Mouse (Mus musculus) splenic B cell, adult 2 months (primary cell): ENCODE data around the gene Lrrc74a.

Experiments used
- DNase-seq: peaks from one replicate; pipeline ENCODE4 v3.0.0-alpha.2; 2011; ENCODE audit warnings: low read depth, low spot score
- H3K27me3 ChIP-seq: 2 replicates; pipeline ENCODE4 v1.6.1; 2012; ENCODE audit warnings: mild to moderate bottlenecking, low read length, moderate library complexity, mixed read lengths; ENCODE audit not compliant: control insufficient read depth, poor library complexity, insufficient read depth, severe bottlenecking
- H3K36me3 ChIP-seq: 2 replicates; pipeline ENCODE4 v1.6.1; 2012; ENCODE audit warnings: mild to moderate bottlenecking, low read length, moderate library complexity, mixed read lengths; ENCODE audit not compliant: control insufficient read depth, poor library complexity, insufficient read depth, severe bottlenecking

The Lrrc74a gene

GRCm38 (mm10) chr12:86801148-86802004, 67.2 kb downstream of the Lrrc74a start:
- DNase-seq, result no peak
- no peaks in the 10 kb centered on the region for H3K36me3 ChIP-seq
- H3K27me3 ChIP-seq, result no peaks in the 10 kb centered on the region

GRCm38 (mm10) chr12:86802005-86802671, 68.0 kb downstream of the Lrrc74a start:
- H3K36me3 ChIP-seq, result no peaks in the 10 kb centered on the region
- no peak for DNase-seq
- no peaks in the 10 kb centered on the region for H3K27me3 ChIP-seq

DNA sequence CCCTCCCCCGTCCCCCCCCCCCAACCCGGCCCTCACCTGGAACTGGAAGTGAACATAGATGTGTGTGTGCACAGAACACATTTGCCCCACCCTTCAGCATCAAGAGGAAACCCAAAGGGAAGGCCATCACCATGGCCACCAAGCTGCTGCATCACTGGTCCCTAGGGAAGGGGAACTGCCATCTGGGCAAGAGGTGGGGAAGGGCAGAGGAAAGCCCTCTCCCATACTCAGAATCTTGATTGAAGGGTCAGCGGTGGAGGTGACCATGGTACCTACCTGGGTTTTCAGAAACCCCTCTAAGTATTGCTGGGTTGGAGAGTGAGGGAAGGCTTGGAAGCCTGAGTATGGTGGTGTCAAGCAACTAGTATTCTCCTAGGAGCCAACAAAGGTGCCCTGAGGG, 68.7 kb downstream of the Lrrc74a start:
- Histone ChIP-seq H3K36me3 (no peaks in the 10 kb centered on the region), H3K27me3 (no peaks in the 10 kb centered on the region)
- no peak for DNase-seq

DNA sequence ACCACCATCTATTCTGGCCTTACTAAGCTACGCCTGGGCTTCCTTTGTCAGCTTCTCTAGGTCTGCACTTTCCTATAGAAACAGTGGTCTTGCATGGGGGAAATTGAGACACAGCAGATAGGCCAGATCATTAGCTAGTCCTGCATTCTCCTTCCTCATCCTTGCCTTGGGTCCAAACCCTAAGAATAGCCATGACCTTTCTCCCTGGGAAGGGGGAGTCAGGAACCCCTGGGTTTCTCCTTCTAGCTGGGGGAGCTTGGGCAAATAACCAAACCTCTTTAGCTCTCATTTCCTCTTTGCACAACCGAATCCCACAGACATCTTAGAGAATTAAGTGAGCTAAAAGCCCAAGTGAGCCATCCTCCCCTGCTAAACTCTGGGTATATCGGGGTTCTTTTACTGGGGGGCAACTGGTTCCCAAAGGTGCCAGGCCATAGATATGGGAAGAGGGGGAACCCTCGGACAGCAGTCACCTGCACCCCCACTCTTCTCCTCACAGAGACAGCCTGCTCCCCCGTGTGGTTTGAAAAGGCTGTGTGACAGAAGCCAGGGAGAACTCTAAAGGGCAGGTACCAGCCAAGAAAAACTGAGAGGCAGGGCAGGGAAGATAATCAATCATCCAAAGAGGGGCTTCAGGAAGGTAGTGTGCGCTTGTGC, 69.6 kb downstream of the Lrrc74a start:
- H3K27me3 ChIP-seq, result no peaks in the 10 kb centered on the region
- peak; percentile 44 for DNase-seq
- no peaks in the 10 kb centered on the region for H3K36me3 ChIP-seq

DNA sequence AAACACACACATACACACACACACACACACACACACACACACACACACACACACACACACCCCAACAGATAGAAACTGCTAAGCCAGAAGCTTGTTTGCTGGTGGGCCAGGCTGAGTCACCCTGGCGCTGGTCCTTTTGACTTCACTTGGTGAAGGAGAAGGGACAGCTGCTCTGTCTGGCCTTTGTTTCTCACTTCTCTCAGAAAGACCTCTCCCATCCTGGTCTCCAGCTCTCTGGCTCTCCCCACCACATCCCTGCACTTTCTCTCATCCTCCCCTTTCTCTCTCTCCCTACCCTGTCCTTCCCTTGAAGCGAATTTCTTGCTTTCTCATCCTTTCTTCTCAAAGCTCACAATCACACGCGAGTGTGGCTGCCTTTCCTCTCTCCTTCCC, 70.1 kb downstream of the Lrrc74a start:
- no peaks in the 10 kb centered on the region for H3K36me3 ChIP-seq
- no peaks in the 10 kb centered on the region for H3K27me3 ChIP-seq
- DNase-seq, result no peak

DNA sequence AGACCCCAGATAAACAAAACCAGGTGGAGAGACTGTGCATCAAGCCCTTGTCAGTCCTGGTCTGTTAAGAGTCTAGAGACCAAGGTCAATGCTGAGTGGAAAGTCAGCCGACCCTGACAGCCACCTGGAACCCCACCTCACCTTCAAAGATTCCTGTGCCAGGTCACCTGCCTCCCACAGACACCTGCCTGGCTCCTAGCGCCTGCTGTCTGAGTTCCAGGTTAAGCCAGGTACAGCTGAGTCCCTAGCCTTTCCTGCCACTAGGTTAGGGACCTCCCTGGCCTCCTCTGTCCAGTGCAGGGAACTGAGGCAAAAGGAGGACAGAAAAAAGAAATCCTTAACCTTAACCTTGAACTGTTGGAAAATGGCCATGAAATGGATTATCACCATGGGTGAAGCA, 70.7 kb downstream of the Lrrc74a start:
- no peaks in the 10 kb centered on the region for H3K36me3 ChIP-seq
- no peak for DNase-seq
- no peaks in the 10 kb centered on the region for H3K27me3 ChIP-seq

GRCm38 (mm10) chr12:86805315-86805714, 71.1 kb downstream of the Lrrc74a start:
- no peak for DNase-seq
- no peaks in the 10 kb centered on the region for H3K27me3 ChIP-seq

DNA sequence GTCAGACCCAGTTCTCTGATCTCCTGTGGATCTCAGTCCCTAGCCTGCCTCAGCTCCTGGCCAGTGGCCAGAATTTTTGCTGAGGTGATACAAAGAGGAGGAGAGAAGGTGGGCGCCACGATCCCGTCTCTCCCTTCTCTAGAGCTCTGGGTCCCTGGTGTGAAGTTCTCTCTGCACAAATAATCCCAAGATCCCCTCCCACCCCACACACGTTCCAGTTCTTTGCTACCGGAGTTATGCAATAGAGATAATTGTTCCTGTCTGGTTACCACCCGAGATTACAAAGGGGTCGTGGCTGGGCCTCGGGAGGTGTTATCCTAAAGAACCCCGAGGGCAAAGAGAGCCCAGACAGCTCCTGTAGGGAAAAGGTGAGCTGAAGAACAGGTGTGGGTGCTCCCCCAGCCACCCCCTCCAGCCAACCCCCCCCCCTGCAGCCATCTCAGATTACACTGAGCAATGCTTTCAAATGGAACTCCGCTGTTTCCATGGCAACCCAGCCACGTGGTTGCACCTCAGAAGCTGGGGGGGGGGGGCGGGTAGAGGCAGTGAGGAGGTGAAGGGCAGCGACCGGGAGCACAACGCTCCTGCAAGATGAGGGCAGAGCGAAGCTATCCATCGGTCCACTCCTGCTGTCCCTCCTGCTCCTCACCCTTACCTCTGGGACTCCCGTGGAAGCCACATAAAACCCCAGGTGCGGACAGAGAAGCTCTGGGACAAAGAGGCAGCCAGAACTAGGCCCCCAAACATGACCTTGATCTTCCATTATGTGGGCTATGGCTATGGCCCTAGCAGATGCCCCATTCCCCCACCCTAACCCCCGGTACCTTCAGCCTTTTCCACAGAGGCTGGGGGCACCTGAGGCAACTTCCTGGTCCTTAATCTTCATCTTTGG, 72.1 kb downstream of the Lrrc74a start:
- DNase-seq, result peak; percentile 70
- Histone ChIP-seq H3K36me3 (no peaks in the 10 kb centered on the region), H3K27me3 (no peaks in the 10 kb centered on the region)

More at GRCm38 (mm10) chr12:86805315-86805714, 71.1 kb downstream of the Lrrc74a start:
- H3K36me3 ChIP-seq, result no peaks in the 10 kb centered on the region

GRCm38 (mm10) chr12:86806923-86807794, 73.0 kb downstream of the Lrrc74a start:
- H3K36me3 ChIP-seq, result no peaks in the 10 kb centered on the region; the same call in 1 of the 2 replicates
- H3K27me3 ChIP-seq, result no peaks in the 10 kb centered on the region
- DNase-seq, result peak; percentile 94

GRCm38 (mm10) chr12:86807795-86808128, 73.6 kb downstream of the Lrrc74a start:
- H3K27me3 ChIP-seq, result no peaks in the 10 kb centered on the region
- no peak for DNase-seq
- no peaks in the 10 kb centered on the region; the same call in 1 of the 2 replicates for H3K36me3 ChIP-seq

GRCm38 (mm10) chr12:86808856-86809255, 74.7 kb downstream of the Lrrc74a start:
- Histone ChIP-seq H3K27me3 (no peaks in the 10 kb centered on the region), H3K36me3 (no peaks in the 10 kb centered on the region; the same call in 1 of the 2 replicates)
- no peak for DNase-seq

DNA sequence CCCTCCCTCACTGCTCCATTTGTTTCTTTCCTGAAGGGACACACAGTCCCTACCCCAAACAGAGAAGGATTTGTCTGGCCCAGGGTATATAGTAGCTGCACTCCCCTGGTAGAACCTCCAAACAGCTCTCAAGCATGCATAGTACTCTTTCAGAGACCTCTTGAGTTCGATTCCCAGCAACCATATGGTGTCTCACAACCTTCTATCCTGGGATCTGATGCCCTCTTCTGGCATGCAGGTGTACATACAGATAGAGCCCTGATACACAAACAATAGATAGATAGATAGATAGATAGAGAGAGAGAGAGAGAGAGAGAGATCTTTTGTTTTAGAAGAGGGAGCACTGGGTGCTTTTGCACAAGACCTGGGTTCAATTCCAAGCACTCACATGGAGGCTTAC, 75.9 kb downstream of the Lrrc74a start:
- no peaks in the 10 kb centered on the region; the same call in 1 of the 2 replicates for H3K36me3 ChIP-seq
- no peak for DNase-seq
- no peaks in the 10 kb centered on the region for H3K27me3 ChIP-seq

GRCm38 (mm10) chr12:86810725-86811444, 76.7 kb downstream of the Lrrc74a start:
- peak; percentile 78 for DNase-seq
- Histone ChIP-seq H3K36me3 (no peaks in the 10 kb centered on the region; the same call in 1 of the 2 replicates), H3K27me3 (no peaks in the 10 kb centered on the region)
